Mouse (Mus musculus): ENCODE data around the gene Vmn1r233.

The Vmn1r233 gene

DNA sequence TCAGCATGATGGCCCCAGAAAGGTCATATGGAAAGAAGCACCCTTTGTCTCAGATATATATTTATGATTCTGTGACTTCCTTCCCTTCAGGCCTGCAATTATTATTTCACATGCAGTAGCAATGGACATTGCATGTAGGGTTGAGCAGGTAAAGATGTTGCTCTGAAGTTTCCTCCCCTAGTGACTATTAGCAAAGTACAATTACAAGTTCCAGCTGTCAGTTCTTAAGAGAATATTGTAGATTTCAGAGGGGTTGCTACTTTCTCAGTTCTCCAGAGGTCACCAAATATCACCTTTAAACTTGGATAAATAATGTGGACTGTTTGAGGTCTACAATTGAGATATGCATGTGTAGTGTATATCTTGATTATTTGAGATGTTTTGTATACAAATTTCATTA, at the start of gene Vmn1r233:
Vmn1r233 (minus strand) TSS at position 101 of the 400 bp plus-strand sequence.
- DNase-seq (ENCODE audit: low spot score in 2 of 2): no peak

DNA sequence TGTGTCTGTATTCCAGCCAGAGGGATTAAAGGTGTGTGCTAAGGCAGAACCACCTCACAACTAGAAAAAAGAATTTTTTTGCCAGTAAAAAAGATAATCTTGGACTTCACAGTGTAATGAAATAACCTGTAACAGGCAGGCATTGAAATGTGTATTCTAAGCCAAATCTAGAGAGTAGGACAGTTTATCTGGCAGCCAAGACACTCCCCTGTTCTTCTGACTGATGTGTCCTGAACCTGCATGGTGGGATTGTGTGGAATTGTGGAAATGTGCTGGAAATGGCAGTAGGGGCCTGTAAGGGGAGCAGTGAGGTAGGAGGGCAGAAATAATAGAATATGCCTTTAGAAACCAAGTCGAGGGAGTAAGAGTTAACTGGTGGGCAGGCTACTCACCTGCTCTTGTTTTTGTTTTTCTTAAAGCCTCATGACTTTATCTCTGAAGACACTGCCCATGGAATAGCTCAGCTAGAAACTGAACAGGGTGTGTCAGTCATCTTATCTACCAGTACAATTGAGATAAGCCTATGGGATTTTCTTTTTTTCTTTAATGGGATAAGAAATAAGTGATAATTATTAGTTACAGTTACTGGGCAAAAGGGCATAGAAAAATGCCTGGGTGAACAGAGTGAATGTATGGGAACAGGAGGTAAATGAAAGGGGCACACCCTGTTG, 22.3 kb upstream of the Vmn1r233 start:
- no peak for DNase-seq (ENCODE audit: low spot score in 2 of 2)

DNA sequence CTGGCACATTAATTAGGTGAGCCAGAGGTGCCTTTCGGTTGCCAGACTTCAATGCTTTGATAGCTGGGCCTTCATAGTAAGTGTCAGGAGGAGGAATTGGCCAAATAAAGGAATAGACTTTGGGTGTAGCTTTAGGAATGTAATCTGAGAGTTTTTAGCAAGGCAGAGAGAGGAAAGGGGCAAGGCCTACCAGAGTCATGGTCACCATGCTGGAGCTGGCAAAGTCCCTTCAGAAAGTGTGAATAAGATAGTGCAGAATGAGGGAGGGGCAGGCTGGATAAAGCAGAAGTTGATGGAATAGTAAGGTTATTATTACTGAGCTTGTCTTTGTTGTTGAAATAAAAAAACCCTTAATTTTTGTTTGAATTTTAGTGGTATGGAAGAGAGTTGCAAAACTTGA, 13.5 kb upstream of the Vmn1r233 start:
- no peak for DNase-seq (ENCODE audit: low spot score in 2 of 2)

DNA sequence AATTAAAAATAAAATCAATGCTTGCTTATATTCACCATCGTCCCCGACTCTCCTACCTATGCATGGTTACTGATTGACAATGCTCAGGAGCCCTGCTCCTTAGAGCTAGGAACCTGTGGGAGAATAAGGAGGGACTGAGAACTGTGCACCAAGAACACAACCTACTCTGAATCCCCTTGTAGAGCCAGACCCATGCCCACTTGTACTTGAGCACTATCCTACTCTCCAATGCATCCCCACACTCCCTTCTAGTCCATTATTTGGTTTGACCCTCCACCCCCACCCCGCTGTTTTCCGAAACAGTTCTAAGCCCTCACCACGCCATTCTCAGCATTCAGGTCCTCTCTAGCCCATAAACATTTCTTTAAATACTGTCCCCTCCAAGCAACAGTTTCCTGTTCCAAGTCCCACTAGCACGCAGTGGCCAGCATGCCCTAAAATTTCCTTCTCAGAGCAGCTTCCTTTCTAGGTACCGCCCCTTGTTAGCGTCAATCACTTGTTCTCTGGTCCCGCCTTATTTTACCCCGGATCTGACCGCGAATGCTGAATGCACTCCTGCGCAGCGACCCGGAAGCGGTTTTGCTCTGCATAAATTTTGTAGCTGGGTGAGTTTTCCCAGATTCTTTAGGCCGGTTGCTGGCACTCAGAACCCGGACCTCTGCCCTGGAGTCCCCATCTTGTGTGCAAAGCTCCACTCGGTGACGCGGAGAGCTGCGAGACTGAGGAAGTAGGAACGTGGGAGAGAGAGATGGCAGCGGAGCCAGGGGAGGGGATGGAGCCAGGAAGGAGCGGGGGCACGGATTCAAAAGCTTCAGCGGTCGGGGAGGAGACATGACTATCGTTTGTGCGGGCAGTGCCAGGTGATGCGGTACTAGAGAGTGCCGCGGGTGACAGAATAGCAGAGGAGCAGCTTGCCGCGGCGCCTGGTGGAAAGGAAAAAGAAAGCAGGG, 12.4 kb upstream of the Vmn1r233 start, which contains the start of gene Zfp160:
Zfp160 (plus strand) TSS at position 522 of the 950 bp plus-strand sequence.
- peak; percentile 77 to 84 for DNase-seq (ENCODE audit: low spot score in 2 of 2)

DNA sequence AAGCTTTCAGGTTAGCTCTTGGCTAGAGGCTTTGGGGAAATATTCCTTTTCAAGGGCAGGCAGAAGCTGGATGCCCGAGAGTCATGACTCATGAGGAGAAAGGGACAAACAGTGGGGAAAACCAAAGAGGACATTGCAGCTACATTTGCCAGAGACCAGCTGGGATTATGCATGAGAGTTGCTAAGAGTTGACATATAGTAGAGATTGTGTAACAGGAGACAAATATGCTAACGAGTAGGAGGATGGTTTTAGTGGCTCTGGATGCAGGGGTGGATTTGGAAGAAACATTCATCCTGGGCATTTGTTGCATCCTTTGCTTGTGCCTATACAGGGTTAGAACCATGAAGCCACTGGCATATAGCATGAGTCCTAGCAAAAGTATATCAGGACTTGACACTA, 2.5 kb downstream of the Vmn1r233 start:
- DNase-seq (ENCODE audit: low spot score in 2 of 2): no peak

DNA sequence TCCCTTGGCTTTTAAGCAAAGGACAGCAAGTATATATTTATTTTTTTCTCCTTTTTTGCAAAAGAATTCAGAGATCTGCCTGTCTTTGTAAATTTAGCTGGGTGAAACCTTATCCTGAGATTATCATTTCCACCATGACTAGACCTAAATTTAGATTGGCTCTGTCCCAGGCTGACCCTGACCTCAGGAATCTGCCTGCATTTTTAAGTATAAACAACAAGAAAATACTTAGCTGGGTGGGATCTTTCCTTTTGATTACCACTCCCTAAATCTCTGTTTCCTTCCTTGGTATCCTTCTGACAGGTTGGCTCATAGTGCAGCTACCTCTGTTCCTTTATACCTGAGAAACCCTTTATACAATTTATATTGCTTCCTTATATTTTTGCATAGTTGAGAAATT, 29.6 kb downstream of the Vmn1r233 start:
- no peak for DNase-seq (ENCODE audit: low spot score in 2 of 2)

DNA sequence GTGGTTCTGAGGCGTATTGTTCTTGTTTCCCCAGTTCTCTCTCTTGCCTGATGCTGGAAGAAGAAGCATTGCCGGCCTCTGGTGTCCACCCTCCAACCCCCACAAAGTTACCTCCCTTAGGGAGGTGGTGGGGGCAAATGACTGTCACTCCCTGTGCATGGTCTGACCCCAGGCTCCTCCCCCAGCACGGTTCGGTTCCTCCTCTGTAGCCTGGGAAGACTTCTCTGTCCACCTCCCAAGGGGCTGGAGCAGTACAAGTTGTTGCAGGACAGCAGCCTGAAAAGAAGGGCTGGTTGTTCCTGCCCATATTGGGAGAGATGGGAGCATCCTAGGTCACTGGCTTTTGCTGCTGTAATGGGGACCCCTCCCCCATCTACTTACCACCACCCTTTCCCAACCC, 30.8 kb downstream of the Vmn1r233 start:
- no peak for DNase-seq (ENCODE audit: low spot score in 2 of 2)

DNA sequence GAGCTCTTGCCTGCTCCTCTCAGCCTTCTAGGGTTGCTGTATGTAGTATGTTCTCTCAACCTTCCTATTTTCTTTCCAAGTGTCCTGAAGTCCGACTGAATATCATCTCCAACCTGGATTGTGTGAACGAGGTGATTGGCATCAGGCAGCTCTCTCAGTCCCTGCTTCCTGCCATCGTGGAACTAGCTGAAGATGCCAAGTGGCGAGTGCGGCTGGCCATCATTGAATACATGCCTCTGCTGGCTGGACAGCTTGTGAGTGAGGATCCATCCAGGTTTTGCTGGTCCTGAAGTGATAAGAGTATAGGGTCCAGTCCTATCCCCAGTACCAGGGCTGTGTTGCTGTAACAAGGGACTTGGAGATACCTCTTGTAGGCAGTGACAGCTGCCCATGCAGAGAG, 35.9 kb downstream of the Vmn1r233 start:
- DNase-seq (ENCODE audit: low spot score in 2 of 2): no peak

DNA sequence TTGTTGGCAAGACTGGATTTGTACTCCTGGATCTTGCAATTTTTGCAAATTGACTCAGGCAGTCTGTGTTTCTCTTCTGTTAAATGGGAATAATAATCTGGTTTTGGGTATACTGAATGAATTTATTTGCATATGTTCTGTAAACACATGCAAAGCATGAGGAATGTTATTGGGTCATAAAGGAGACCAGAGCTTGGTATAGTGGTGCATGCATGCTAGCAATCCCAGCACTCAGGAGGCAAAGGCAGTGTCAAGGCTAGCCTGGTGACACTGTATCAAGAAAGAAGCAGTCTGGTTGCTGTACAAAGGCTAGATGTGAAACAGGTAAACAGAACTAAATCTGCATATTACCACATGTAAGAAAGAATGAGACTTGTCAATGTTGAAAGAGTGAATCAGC, 49.6 kb downstream of the Vmn1r233 start:
- DNase-seq (ENCODE audit: low spot score in 2 of 2): no peak

DNA sequence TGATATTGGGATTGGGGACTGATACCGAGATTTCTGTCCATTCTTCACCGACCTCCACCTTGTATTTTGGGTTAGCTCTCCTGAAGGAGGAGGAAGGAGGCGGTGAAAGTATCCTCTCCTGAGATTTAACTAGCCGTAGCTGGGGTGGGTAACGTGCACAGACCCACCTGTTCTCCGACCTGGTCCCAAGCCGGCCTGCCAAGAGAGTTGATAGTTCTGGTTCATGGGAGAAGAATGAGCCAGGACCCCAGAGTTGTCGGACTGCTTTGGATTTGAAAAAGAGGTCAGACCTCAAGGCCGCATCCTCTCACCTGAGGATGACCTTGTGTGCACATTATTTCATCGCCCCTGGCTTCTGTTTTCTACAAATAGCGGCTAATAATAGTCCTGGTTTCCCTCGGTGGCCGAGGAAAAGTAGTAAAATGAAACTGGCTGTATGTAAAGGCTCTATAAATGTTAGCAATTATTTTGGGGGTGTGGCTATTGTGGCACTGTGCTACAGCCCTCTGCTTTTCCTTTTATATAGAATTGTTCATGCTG, 50.2 kb downstream of the Vmn1r233 start:
- DNase-seq (ENCODE audit: low spot score in 2 of 2): no peak

DNA sequence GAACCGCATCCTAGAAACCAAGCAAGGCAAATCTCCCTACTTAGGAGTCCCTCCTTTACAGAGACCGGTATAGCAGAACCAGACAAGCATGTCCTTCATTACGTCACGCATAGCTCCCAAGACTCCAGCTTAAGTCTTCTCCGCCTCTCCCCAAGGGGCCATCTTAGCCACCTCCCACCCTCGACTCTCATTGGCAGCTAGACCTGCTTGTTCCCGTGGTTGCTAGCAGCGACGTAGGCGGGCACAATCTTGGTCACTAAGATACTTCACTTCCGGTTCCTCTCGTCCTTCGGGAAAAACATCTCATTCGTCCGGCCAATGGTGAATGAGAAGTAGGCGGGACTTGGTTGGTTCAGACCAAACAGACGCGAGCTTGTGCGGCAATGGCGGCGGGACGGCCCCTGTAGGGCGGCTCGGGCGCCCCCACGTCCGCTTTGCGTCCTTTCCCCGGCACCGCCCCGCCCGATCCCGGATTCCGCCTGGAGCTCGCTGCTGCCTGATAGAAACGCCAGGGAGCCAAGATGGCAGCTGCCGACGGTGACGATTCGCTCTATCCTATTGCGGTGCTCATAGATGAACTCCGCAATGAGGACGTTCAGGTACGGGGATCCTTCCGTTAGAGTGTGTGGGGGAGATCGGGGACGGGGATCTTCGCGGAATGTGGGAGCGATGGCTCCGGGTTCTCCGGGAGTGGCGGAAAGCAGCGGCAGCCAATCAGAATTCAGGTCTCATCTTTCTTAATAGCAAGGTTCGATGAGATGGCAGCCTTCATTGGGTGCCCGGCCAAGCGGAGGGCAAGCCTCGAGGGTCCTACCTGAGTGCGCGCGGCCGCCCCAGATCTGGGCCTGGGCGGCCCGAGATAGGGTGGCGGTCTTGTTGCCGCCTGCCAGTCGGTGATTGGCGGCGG, 51.0 kb downstream of the Vmn1r233 start, which contains the start of gene Ppp2r1a:
Ppp2r1a (plus strand) TSS at position 327 of the 907 bp plus-strand sequence.
- peak; percentile 97 for DNase-seq (ENCODE audit: low spot score in 2 of 2)

DNA sequence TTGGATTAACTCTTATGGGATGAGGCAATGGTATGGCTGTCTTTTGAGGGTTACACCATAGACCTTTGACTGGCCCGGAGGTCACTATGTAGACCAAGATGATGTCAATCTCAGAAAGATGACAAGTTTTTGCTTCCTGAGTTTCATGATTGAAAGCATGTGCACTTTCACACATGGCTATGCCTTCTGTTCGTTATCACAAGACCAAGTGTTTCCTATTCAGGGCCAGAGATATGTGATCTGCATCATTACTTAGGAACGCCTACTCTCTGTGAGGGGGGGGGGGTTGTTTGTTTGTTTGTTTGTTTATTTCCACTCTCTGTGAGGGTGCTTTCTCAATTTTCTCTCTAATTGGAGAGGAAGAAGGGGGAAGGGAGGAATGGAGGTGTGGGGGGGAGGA, 52.0 kb downstream of the Vmn1r233 start:
- DNase-seq (ENCODE audit: low spot score in 2 of 2): no peak

All from frontal cortex, postnatal 25 days (tissue).